Mouse (Mus musculus) right cerebral cortex, adult 18-20 months (tissue): ENCODE data around the gene Zdhhc9.
"Not testable (repeated sequence)": the region's sequence is repeated elsewhere in the genome, so short reads cannot be mapped to it uniquely, and the experiment has no call there.

Experiments
- DNase-seq: peaks from one replicate; pipeline ENCODE4 v3.0.0; 2022; ENCODE audit warnings: mixed read lengths

The Zdhhc9 gene

DNA sequence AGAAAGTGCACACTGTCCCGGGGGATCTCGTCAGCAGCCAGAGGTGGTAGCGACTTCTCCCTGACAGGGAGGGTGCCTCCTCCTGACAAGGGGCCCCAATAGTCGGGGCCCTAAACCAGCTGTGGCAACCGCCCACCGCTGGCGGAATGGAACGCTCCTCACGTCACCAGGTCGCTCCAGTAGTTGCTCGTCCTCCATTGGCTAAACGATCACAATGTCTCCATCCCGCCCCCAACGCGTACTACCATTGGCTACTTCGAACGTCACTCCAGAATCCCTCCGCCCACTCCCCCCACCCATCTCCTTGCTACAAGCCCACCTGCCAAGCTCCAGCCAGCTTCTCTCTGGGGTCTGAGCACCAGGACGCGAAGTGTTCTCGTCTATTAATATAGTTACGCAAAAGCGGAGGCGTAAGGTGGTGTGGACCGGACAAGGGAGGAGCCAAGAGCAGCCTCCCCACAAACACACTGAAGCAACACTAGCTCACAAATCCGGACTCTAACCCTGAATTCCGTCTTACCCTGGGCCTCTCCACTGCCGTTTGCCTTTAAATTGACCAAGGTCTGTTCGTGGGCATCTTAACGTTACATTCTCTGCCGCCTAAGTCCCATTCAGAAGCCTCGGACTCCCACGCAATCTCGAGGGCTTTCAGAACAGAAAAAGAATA is at the start of gene Zdhhc9:
TSS of gene Zdhhc9 (minus strand) at position 360 of the 667 bp plus-strand sequence.
- peak; percentile 88 for DNase-seq

- DNase-seq = no peak
Measured at GRCm38 (mm10) chrX:48257011-48257410, 48.3 kb upstream of the Zdhhc9 start.

- DNase-seq = peak; percentile 95
Measured at GRCm38 (mm10) chrX:48256468-48257007, 47.9 kb upstream of the Zdhhc9 start, which contains the start of gene Utp14a. Utp14a (plus strand) TSS chrX:48256862.

- DNase-seq = peak; percentile 3
Measured at GRCm38 (mm10) chrX:48255830-48256428, 47.3 kb upstream of the Zdhhc9 start.

- DNase-seq = no peak
Measured at GRCm38 (mm10) chrX:48234417-48234816, 25.7 kb upstream of the Zdhhc9 start.

GRCm38 (mm10) chrX:48226225-48226624 is 17.5 kb upstream of the Zdhhc9 start:
- DNase-seq = no peak

GRCm38 (mm10) chrX:48222706-48223105 is 14.0 kb upstream of the Zdhhc9 start:
- no peak for DNase-seq

DNA sequence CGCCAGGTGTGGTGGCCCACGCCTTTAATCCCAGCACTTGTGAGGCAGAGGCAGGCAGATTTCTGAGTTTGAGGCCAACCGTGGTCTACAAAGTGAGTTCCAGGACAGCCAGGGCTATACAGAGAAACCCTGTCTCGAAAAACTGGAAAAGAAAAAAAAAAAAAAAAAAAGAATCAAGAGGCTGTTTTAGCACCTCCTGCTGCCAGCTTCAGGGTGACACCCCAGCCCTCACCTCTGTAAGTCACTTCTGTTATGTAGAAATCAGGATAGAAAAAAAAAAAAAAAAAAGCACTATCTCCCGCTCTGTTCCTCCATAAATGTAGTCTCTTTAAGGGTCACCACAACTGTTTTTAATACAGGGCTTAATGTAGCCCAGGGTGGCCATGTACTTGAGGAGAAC is 10.8 kb upstream of the Zdhhc9 start:
- DNase-seq = no peak

GRCm38 (mm10) chrX:48209746-48210145 is 1.1 kb upstream of the Zdhhc9 start:
- not testable (repeated sequence) for DNase-seq

DNA sequence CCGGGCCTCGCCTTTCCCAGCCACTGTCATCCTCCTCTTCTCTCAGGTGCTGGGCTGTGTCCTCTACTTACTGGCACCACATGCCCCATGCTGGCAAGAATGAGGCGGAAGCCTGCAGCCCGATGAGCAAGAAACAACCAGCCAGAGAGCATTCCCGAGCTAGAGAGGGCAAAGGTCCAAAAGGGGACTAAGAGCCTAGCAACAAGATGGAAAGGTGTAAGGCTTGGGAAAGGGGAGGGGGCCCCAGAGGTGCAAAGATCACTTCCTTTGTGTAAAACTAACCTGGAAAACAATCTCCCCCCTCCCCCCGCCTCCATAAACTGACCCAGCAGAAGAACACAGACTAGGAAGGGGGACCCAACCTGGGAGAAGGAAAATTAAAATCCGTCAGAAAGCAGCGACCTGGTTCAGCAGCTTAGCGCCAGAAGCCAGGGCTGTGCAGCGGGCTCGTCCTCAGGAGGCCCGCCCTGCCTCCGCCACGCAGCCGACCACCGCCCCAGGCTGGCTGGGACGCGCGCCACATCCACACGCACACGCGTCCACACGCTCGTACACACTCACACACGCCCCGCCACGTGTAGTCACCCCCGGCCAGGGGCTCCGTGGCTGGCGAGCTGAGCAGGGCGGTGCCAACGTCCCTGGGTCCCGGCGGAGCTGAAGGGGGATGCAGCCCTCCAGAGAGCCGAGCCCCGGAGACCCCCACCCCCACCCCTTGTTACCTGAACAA is 754 bp downstream of the Zdhhc9 start:
- peak; percentile 5 for DNase-seq

- no peak for DNase-seq
Measured at GRCm38 (mm10) chrX:48204469-48204868, 4.2 kb downstream of the Zdhhc9 start.

GRCm38 (mm10) chrX:48203763-48204162 is 4.9 kb downstream of the Zdhhc9 start:
- no peak for DNase-seq

GRCm38 (mm10) chrX:48202995-48203394 is 5.7 kb downstream of the Zdhhc9 start:
- DNase-seq = no peak

- no peak for DNase-seq
Measured at GRCm38 (mm10) chrX:48202436-48202835, 6.2 kb downstream of the Zdhhc9 start.

- no peak for DNase-seq
Measured at GRCm38 (mm10) chrX:48201973-48202372, 6.7 kb downstream of the Zdhhc9 start.

- DNase-seq = no peak
Measured at GRCm38 (mm10) chrX:48200699-48201098, 8.0 kb downstream of the Zdhhc9 start.

DNA sequence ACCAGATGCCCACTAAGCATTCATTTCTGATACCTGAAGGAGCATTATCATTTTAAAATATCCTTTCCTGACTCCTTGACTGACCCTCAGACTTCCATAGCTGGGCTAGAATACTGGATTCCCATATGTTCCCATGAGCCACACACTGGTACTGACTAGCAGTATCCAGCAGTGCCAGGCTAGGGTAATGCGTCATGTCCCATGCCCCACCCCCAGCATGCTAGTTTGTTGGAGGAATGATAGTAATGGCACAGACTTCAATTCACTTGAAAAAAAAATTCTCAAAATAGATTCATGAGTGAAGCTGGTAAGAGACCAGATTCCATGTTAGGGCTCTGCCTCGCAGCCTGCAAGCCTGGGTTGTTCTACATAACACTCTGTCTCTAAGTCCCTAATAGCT is 9.7 kb downstream of the Zdhhc9 start:
- DNase-seq = no peak

DNA sequence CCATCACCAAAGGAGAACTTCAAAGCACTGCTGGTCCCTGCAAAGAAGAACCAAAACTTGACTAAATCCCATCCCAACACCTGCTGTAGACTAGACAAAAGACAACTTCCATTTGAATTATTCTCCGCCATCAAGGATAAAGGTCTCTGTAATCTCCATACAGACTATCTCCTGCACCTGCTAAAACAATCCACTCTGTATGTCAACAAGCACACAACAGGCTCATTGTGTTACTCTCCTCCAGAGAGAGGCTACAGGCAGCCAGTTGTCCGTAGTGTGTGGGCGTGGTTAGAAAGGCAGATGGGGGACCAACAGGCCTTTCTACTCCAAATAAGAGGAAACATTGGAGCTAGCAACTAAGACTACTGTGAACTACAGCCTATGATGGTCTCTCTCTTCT is 10.8 kb downstream of the Zdhhc9 start:
- no peak for DNase-seq

DNA sequence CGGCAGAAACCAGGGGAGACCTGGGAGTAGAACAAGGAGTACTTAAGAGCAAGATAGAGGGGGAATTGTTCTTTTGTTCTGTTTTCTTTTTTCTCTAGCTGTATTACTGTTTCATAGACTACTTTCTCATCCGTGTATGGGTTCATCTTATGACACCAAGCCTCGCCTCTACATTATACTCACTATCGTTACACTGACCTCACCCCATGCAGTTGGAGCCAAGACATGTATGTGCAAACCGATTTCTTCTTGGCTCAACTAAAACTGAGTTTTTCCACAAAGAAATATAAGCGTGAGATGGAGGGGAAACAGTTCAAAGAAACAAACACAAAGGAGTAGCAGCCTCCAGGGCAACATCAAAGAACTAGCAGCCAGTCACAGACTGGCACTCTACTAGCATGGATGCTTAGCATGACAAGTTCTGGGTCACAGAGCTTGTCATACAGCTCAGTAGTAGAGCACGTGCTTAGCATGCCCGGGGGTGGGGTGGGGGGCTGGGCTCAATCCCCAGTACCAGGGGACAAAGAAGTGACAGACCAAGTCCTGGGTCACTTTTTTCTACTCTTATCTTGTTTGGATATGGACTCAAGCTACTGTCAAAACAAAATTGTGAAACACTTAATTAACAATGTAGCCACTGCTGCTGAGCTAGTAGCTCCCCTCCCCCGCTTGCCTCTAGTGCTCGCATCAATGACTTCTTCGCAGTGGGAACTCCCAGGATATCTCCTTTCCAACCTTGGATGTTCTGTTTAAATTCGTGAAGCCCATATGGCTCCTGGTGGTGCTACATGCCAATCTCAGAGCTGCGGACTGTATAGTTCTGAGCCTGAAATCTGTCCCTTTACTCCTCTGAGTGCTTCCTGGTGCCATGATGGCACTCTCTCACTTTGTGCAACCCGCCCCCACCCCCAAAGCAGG is 15.2 kb downstream of the Zdhhc9 start:
- no peak for DNase-seq

GRCm38 (mm10) chrX:48191261-48191660 is 17.4 kb downstream of the Zdhhc9 start:
- DNase-seq = no peak

DNA sequence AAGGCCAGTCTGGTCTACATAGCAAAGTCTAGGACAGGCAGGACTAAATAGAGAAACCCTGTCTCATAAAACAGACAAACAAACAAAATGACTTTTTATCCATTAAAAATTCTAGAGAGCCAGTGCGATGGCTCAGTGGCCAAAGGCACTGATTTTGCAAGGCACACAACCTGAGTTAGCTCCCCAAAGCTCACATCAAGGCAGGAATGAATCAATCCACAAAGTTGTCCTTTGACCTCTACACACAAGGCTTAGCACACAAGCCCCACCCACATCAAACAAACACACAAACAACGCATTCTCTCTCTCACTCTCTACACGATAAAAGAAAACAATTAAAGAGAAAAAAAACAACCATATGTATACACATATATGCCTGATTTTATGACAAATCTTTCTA is 24.0 kb downstream of the Zdhhc9 start:
- no peak for DNase-seq

DNA sequence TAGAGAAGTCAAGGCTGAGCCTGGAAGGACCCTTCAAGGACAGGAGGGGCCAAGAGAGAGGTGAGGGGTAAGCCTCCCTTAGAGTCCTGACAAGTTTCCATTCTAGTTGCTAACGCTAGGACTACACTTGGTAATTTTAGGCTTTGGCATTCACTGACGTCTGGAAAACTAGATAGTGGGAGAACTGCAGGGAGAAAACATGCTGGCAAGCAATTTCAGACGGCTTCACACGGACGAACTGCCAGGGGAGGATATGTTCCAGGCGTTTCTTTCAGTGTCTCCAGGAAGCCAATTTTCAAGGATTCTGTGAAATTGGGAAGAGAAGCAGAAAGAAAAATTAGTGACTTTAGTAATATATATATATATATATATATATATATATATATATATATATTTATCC is 26.8 kb downstream of the Zdhhc9 start:
- peak; percentile 8 for DNase-seq

DNA sequence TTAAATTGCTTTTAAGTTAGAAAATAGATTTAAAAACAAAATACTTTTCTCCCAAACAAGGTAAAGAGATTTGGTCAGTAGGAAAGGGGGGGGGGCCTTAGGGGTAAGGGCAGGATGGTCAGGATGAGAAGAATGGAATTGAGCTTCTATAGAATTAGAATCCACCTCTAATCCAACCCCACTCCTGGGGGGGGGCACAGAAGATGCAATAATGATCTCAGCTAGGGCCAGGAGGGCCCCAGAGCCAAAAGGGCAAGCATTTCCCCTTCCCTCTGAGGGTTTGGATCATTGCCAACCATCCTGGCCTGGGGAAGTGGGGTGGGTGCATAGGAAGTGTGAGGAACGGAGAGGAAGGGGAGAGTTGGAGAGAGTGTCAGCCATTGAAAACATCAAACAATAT is 38.3 kb downstream of the Zdhhc9 start:
- no peak for DNase-seq
